Mouse (Mus musculus): ENCODE measurements around the gene Espn. TPM values are rescaled to one million over a fixed set of nuclear protein-coding genes. Genes with fewer than 3 reads are reported as not detected.

Gene Espn
- total and polyA plus RNA-seq, 3 experiments = 5.0 to 19.6 TPM; not detected in 1

GRCm38 (mm10) chr4:152109509-152109908 lies 42.7 kb downstream of the Espn start:
- no peaks in the 10 kb centered on the region for H3K79me2 ChIP-seq (ENCODE audit: control insufficient read depth, insufficient read depth, low read length, poor library complexity)
- H3K27ac ChIP-seq (ENCODE audit: control insufficient read depth, low read depth, low read length) = no peak overlapping the region
- DNase-seq (ENCODE audit: low read depth, low spot score) = peak; percentile 58
- H3K27me3 ChIP-seq (ENCODE audit: control insufficient read depth in 1 of 2, insufficient read depth in 2 of 2, low read length in 2 of 2) = no peaks in the 10 kb centered on the region
- no peak overlapping the region for H3K4me3 ChIP-seq (ENCODE audit: control insufficient read depth in 1 of 2, insufficient read depth in 1 of 2, low read depth in 2 of 2, low read length in 2 of 2)
- H3K9ac ChIP-seq (ENCODE audit: control insufficient read depth, low read depth, low read length, poor library complexity, severe bottlenecking) = no peak overlapping the region
- peak; percentile 78 for TF ChIP-seq ZNF384 (IDR thresholded peaks at IDR 0.05; ENCODE audit: low read depth, low read length)
- TF ChIP-seq CTCF (IDR thresholded peaks at IDR 0.05 in 2 of 3, conservative IDR thresholded peaks at IDR 0.05 in 1 of 3; ENCODE audit: control insufficient read depth in 1 of 3, insufficient read depth in 1 of 3, low read depth in 2 of 3, low read length in 3 of 3, poor library complexity in 1 of 3, severe bottlenecking in 1 of 3) = peak; percentile 24 to 40 (median 32); a peak in 4 of 6 replicates
- TF ChIP-seq USF2 (IDR thresholded peaks at IDR 0.05; ENCODE audit: borderline replicate concordance in 1 of 2, insufficient read depth in 1 of 2, low read depth in 1 of 2, low read length in 2 of 2) = no peak
- TF ChIP-seq TBP (IDR thresholded peaks at IDR 0.05; ENCODE audit: low read depth, low read length) = peak; percentile 95
- H3K9me3 ChIP-seq (replicated peaks; ENCODE audit: insufficient read depth, low read length) = no peaks in the 10 kb centered on the region
- H3K36me3 ChIP-seq (ENCODE audit: control insufficient read depth in 1 of 2, insufficient read depth in 2 of 2, low read length in 2 of 2) = peaks cover 0 to 10% of the 10 kb centered on the region in 2 experiments; a peak in 3 of 4 replicates
- peaks cover 7 to 9% of the 10 kb centered on the region in 2 experiments for H3K4me1 ChIP-seq (ENCODE audit: control insufficient read depth in 1 of 2, insufficient read depth in 2 of 2, low read length in 2 of 2)

GRCm38 (mm10) chr4:152108673-152109072 lies 43.5 kb downstream of the Espn start:
- H3K9ac ChIP-seq (ENCODE audit: control insufficient read depth, low read depth, low read length, poor library complexity, severe bottlenecking) = no peak overlapping the region
- no peaks in the 10 kb centered on the region for H3K9me3 ChIP-seq (replicated peaks; ENCODE audit: insufficient read depth, low read length)
- peaks cover 0 to 10% of the 10 kb centered on the region in 2 experiments; a peak in 3 of 4 replicates for H3K36me3 ChIP-seq (ENCODE audit: control insufficient read depth in 1 of 2, insufficient read depth in 2 of 2, low read length in 2 of 2)
- no peaks in the 10 kb centered on the region for H3K27me3 ChIP-seq (ENCODE audit: control insufficient read depth in 1 of 2, insufficient read depth in 2 of 2, low read length in 2 of 2)
- no peaks in the 10 kb centered on the region for H3K79me2 ChIP-seq (ENCODE audit: control insufficient read depth, insufficient read depth, low read length, poor library complexity)
- no peak for TF ChIP-seq GATA1 (IDR thresholded peaks at IDR 0.05; ENCODE audit: low read depth, low read length)
- no peak for TF ChIP-seq KAT2A (conservative IDR thresholded peaks at IDR 0.05; ENCODE audit: low read depth, low read length)
- no peak for TF ChIP-seq CTCF (IDR thresholded peaks at IDR 0.05 in 2 of 3, conservative IDR thresholded peaks at IDR 0.05 in 1 of 3; ENCODE audit: control insufficient read depth in 1 of 3, insufficient read depth in 1 of 3, low read depth in 2 of 3, low read length in 3 of 3, poor library complexity in 1 of 3, severe bottlenecking in 1 of 3)
- no peak for TF ChIP-seq EP300 (IDR thresholded peaks at IDR 0.05; ENCODE audit: low read depth in 1 of 2, low read length in 2 of 2)
- no peak for TF ChIP-seq NRF1 (IDR thresholded peaks at IDR 0.05; ENCODE audit: insufficient read depth, low read depth, low read length, poor library complexity, severe bottlenecking)
- TF ChIP-seq CHD1 (IDR thresholded peaks at IDR 0.05; ENCODE audit: low read depth, low read length) = no peak
- no peak for TF ChIP-seq POLR2A (IDR thresholded peaks at IDR 0.05; ENCODE audit: control insufficient read depth in 1 of 2, insufficient read depth in 1 of 2, low read depth in 1 of 2, low read length in 2 of 2, poor library complexity in 1 of 2)
- no peak for TF ChIP-seq MXI1 (IDR thresholded peaks at IDR 0.05; ENCODE audit: low read depth, low read length)
- no peak for TF ChIP-seq CHD2 (IDR thresholded peaks at IDR 0.05; ENCODE audit: low read length)
- no peak for TF ChIP-seq ELF1 (IDR thresholded peaks at IDR 0.05; ENCODE audit: low read depth, low read length)
- TF ChIP-seq ZC3H11A (IDR thresholded peaks at IDR 0.05; ENCODE audit: low read depth, low read length) = no peak
- no peak for TF ChIP-seq GABPA (IDR thresholded peaks at IDR 0.05; ENCODE audit: low read depth, low read length)
- no peak for TF ChIP-seq MYB (IDR thresholded peaks at IDR 0.05; ENCODE audit: low read depth, low read length)
- no peak for TF ChIP-seq POLR2AphosphoS2 (IDR thresholded peaks at IDR 0.05; ENCODE audit: low read length)
- TF ChIP-seq MAFK (IDR thresholded peaks at IDR 0.05; ENCODE audit: borderline replicate concordance, low read depth, low read length) = no peak
- TF ChIP-seq POLR2AphosphoS5 (IDR thresholded peaks at IDR 0.05; ENCODE audit: borderline replicate concordance, low read depth, low read length) = no peak
- DNase-seq (ENCODE audit: low read depth, low spot score) = no peak
- no peak overlapping the region for H3K27ac ChIP-seq (ENCODE audit: control insufficient read depth, low read depth, low read length)
- peaks cover 7 to 9% of the 10 kb centered on the region in 2 experiments for H3K4me1 ChIP-seq (ENCODE audit: control insufficient read depth in 1 of 2, insufficient read depth in 2 of 2, low read length in 2 of 2)
- no peak overlapping the region for H3K4me3 ChIP-seq (ENCODE audit: control insufficient read depth in 1 of 2, insufficient read depth in 1 of 2, low read depth in 2 of 2, low read length in 2 of 2)

Data from MEL (cell line).